Mouse (Mus musculus) gastrocnemius, postnatal 25 days (tissue): ENCODE measurements around the gene Fbxl18. TPM values are rescaled to one million over a fixed set of nuclear protein-coding genes. Genes with fewer than 3 reads are reported as not detected.
A peak's percentile ranks its signal among the peaks of the same experiment; 100 is the strongest.

Experiments
- DNase-seq: peaks from one replicate; pipeline ENCODE4 v3.0.0; 2022
- total RNA-seq, 2 experiments: library from RNA; stranded (reverse); gene quantifications; 1 replicate in 1 of 2; 2 replicates in 1 of 2; pipeline ENCODE4 v1.2.3; 2021

Gene Fbxl18
- total RNA-seq, 2 experiments from 2014 or later = 5.6 to 6.8 TPM

DNA sequence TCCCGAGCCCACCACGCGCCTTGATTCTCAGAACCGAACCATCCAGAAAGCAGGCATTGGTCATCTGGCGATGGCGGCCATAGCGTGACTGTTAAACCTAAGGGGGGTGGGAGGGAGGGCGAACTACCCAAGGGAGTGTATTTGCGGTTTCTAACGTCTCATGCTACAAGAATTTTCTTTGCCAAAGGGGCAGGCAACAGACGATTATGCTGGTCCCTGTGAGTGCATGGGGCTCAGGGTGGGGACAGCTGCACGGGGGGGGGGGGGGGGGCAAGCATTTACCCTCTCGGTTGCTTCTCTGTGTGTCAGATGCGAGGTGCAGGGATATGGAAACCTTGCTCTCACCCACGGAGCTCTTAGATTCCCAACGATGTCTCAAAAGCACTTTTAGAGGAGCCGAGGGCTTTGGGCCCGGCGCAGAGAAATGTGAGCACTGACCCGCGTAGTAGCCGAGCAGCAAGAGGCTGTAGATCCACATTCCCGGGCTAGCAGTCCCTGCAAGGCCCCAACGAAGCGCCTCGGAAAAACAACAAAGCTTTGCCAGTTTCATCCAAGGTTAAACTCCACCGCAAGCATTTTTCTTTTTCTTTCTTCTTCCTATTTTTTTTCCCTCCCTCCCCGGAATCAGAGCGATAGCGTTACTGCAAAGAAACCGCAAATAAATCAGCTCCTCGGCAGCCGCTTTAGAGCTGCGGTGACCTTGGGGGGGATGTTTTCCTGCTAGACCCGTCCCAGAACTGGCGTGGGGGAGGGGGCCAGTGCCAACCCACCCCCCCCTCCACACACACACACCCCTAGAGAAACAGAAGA, 72.7 kb downstream of the Fbxl18 start:
- peak; percentile 45 for DNase-seq

GRCm38 (mm10) chr5:142821974-142822285, 73.3 kb downstream of the Fbxl18 start:
- no peak for DNase-seq

DNA sequence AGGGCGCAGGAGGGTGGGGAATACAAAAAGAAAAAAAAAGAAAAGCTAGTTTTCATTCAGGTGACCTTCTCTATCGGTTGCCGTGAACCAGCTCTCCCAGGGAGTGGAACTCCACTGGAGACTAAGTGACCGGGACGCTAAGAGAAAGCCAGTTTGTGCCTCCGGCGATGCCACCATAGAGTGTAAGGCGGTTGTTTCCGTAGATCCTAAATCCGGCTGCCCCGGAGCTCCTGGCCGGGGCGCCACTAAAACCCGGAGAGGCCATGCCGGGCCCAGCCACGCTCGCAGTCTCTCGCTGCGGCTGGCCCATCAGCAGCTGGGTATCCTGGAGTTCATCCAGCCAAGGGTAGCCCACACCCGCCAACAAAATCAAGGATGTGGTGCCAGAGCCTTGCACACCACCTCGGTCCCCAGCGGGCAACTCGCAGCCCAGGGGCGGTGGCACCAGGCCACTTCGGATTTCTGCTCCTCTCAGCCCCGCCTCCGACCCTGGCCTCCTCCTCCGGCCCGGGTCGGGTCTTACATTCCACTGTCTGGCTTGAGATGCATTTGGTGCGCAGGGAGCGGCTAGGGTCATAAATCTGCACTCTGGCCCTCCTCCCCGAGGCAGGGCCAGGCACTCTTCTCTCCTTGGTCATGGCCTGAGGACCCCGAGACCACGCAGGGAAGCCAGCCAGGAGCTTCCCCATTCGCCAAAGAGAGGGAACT, 73.8 kb downstream of the Fbxl18 start:
- peak; percentile 96 for DNase-seq

GRCm38 (mm10) chr5:142820276-142821265, 74.7 kb downstream of the Fbxl18 start:
- peak; percentile 67 for DNase-seq

DNA sequence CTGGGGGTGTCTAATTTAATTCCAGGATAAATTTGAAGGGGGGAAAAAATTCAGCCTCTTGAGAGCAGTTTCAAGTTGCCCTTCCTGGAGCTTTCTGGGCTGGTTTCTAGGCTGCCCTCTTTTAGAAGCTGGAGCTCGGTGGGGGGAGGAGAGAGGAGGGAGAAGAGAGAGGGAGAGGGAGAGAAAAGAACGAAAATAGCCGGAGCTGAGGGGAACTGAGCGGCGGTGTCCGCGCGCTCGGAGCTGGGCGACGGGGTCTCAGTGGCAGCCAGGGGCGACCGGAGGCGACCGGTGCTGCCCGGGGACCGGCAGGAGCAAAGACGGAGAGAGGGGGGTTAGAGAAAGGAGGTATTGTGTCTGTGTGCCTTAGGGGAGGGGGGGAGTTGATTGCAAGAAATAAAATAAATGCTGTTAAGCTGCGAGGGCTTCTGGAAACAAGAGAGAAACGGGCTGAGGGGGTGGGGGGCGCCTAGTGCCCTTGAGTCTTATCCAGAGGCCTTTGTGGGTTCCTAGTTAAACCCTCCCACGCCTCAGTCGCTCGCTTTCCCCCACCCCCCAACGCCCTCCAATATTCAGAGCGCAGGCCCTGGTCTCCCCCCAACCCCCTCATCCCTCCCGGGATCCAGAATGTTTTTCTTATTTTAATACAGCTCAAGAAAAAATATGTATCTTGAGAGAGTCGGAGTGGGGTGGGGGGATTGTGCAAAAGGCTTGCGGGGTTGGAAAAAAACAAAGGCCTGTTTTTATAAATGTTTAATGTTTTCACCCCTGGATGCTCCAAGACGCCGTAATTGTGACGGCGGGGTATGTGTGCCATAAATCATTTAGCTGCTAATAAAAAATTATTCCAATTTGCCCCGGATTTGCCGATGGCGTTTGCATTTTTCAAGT, 75.6 kb downstream of the Fbxl18 start:
- peak; percentile 69 for DNase-seq

- DNase-seq = peak; percentile 80
Measured at GRCm38 (mm10) chr5:142818435-142819360, 76.5 kb downstream of the Fbxl18 start.

DNA sequence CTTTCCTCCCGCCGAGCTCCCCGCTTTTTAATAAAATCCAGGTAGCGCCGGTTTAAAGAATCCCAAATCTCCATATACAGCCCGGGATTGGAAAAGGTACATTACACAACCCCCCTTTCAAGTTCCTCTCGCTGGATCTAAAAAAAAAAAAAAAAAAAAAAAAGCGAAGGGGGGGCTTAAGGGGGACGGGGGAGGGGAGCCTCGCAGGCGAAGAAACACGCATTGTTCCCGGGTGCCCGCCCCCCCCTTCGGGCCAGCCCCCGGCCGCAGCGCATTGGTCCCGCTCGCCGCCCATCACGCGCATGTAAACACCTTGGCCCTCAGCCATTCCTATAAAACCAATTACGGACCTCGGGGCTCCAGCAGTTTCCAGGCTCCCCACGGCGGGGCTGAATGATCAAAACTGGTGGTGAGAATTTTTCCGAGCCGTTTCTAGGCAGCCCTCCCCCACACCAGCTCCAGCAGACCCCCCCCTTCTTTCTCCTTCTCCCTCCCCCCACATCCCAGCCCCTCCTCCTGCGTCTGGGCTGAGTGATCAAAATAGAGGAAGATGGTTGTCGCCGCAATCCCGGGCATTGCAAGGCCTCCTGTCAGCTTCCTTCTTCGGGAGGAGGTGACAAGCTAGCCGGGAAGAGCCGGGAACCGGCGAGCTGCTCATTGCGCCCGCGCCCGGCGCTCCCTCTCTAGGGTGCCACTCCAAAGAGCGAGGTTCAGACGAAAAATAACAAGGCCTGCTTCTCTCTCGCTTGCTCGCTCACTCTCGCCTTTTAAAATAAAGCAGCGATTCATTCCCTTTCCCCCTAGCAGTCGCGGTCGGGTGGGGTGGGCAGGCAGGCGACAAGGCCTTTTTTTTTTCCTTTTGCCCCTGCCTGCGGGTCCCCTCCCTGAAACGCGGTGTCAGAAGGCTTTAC, 77.4 kb downstream of the Fbxl18 start, which contains the start of gene Tnrc18:
Tnrc18 (minus strand) TSS at position 139 of the 911 bp plus-strand sequence.
- peak; percentile 98 for DNase-seq

Other genes with a start within 250 kb of the Fbxl18 start
- gene Slc29a4, start 202.9 kb downstream of the Fbxl18 start, total RNA-seq = under 1 TPM; 0.16 to 0.26 TPM
- 10 to 100 TPM; 25.2 to 31.6 TPM for gene Tnrc18, start 77.8 kb downstream of the Fbxl18 start, total RNA-seq
- gene Actb, start 11.3 kb upstream of the Fbxl18 start, total RNA-seq = 100 to 1,000 TPM; 487 to 619 TPM
- 10 to 100 TPM; 13.4 to 17.6 TPM for gene Fscn1, start 64.9 kb upstream of the Fbxl18 start, total RNA-seq
- 10 to 100 TPM; 14.8 to 16.1 TPM for gene Rnf216, start 217.6 kb upstream of the Fbxl18 start, total RNA-seq